Mouse (Mus musculus): ENCODE measurements around the gene Homer1.

Homer1 gene

DNA sequence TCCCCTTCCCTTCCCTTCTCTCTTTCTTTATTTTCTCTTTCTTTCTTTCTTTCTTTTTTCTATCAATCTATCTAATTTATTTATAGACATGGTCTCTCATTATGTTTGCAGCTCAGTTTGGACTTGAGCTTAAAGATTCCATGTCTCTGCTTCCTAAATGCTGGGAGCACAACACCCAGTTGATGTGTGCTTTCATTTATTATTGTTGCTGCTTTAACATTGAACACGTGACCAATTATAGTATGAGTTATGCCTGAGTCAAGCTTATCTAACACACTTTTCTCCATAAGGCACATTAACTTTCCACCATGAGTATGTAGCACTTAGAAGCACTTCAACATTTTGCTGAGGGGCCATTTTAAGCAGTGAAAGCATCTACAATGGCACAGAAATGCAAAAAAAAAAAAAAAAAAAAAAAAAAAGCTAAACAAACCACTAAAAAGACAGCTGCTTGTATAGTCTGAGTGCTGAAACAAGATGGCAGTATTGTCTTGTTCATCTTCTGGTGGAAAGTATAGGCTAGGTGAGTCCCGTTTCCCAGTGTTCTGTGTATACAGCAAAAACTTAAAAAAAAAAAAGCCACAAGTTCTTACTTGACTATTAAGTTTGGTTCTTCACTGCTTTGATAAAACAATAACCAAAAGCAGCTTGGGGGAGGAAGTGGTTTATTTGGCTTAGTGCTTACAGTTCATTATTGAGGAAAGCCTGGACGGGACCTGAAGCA, 41.3 kb downstream of the Homer1 start:
- no peak for DNase-seq

DNA sequence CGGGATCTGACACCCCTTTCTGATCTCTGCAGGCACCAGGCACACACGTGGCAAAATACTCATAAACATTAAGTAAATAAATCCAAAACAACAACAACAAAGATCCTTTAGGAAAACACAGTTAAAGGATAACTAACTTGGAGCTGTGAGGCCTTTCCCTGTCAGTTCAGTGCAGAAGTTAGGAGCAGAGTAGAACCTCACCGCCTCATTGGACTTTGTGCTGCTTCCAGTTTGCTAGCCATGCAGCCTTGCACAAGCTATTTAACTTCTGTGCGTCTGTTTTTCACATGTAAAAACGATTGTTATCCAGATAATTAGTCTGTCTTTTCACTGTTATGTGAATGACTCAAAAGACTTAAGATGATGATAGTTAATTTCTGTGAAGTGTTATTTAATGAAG, 43.2 kb downstream of the Homer1 start:
- no peak for DNase-seq

DNA sequence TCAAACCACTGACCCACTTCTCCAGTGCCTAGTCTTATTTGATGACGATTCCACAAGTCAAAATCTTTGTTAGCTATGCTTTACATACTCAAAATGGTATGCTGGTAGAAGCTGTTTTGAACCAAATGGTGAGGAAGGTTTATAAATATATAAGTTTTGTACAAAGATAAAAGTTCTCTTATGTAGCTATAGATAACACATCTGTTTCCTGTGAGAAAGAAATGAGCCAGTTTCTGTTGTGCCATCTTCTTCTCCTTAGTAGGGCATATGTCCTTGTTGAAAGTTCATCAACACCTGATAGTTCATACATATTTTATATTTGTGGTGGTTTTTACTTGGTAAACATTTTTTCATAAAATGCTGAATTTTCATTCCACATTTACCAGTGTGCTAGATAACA, 45.0 kb downstream of the Homer1 start:
- DNase-seq, result no peak

DNA sequence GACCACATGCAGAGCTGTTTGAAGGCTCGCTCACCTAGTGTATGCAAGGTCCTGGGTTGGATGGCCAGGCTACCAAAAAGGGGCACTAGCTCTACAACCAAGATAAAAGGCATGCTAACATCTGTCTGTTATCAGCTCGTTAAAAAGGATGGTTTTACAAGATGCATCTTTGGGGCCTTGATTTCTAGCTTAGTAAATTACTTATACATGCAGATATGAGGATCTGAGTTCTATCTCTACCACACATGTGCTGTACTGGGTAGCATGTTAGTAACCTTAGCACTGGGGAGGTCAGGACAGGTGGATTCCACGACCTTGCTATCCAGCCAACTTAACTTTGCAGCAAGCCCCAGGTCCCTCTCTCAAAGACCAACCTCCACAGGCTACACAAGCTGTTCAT, 46.4 kb downstream of the Homer1 start:
- DNase-seq, result no peak

- DNase-seq, result no peak
Measured at GRCm38 (mm10) chr13:93352030-93352429, 52.6 kb downstream of the Homer1 start.

- DNase-seq, result no peak
Measured at GRCm38 (mm10) chr13:93354420-93355278, 55.2 kb downstream of the Homer1 start.

GRCm38 (mm10) chr13:93355279-93355587, 55.8 kb downstream of the Homer1 start:
- no peak for DNase-seq

DNA sequence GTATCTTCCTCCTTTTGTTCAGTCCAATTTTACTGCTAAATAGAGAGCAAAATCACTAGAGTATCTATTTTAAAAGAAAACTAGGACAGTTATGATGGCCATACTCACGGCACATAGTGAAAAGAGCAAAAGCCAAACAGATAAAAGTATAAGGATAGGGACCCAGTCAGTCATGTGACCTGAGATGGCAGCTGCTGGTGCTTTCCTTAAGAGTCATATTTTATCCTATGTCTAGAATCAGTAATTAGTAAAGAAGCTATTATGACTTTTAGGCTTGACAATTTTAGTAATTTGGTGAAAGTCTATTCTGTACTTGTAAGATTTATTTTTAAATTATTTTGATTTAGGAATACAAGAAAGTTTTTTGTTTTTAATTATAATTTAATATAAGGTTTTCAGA, 59.1 kb downstream of the Homer1 start:
- no peak for DNase-seq

DNA sequence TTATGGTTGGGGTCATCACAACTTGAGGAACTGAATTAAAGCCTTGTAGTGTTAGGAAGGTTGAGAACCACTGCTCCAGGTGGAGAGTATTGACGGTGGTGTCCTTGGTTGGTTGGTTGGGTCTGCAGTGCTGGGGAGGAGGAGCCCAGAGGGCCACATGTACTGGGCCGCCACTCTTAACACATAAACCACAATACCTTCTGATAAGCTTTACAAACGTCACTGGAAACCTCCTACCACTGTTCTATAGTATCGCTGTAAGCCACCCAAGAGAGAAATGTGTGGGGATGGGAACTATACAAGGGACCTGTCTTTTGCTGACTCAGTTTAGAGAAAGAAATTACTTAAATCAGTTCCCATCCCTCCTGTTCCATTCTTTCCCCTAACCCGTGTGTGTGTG, 68.1 kb downstream of the Homer1 start:
- no peak for DNase-seq

- DNase-seq, result no peak
Measured at GRCm38 (mm10) chr13:93368812-93369584, 69.6 kb downstream of the Homer1 start.

GRCm38 (mm10) chr13:93374457-93374856, 75.0 kb downstream of the Homer1 start:
- DNase-seq, result no peak

DNA sequence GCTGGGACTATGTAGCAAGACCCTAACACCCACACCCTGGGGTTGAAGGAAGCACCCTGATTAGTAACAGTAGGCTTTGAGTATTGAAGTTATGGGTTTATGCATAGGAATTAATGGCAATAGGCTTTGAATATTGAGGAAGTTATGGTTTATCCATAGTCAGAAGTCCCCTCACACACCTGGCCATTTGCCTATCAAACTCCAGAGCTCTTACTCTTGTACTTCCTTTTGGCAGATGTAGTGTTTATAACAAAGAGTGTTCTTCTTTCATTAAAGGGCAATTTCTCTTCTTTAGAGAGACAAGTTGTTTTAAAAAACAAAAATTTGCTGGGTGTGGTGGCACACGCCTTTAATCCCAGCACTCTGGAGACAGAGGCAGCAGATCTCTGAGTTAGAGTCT, 79.1 kb downstream of the Homer1 start:
- no peak for DNase-seq

GRCm38 (mm10) chr13:93380399-93381063, 81.1 kb downstream of the Homer1 start:
- no peak for DNase-seq

- DNase-seq, result no peak
Measured at GRCm38 (mm10) chr13:93381301-93381700, 81.9 kb downstream of the Homer1 start.

- no peak for DNase-seq
Measured at GRCm38 (mm10) chr13:93383092-93383491, 83.7 kb downstream of the Homer1 start.

- DNase-seq, result no peak
Measured at GRCm38 (mm10) chr13:93383620-93384019, 84.2 kb downstream of the Homer1 start.

GRCm38 (mm10) chr13:93384481-93384880, 85.0 kb downstream of the Homer1 start:
- no peak for DNase-seq

DNA sequence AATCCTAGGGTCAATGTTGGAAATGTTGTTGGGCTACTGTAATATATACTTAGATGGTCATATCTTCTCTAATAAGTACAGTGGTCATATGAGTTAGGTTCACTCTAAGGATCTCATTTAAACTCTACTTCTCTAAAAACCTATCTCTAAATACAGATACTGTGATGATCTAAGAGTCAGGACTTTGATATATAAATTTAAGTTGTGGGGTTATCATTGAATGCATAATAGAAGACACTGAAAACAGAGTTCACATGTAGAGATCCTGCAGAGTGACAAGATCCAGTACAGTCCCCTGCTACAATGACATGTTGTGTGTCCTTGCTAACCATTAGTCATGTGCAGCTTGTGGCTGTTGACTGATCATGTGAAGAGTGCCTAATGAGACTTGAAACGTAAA, 85.7 kb downstream of the Homer1 start:
- DNase-seq, result no peak

- DNase-seq, result no peak
Measured at GRCm38 (mm10) chr13:93387440-93387839, 88.0 kb downstream of the Homer1 start.

DNA sequence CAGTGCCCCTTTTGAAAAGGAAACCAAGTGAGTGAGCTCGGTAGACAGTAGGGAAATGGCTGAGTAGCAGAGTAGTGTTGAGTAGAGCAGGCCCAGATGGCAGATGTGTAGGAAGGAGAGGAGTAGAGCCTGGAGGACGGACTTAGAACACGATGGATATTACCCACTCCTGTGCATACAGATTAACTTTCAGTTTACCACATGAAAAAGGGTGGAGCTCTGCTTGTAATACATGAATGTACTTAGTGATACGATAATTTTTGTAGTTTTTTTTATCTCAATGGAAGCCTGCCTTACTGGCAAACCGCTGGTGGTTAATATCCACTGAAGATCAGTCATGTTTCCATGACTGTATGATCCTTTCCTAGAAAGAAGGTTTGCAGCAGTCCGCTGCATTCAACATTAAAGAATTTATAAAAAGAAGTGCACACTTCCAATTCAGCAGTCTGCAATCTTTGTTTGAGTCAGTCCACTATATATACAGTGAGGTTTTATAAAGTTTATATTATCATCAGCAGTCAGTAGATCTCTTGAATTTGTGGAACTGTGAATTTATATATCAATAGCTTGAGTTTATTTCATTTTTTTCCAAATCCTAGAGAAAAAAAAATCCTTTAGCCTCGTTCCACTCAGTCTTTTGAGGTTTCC, 89.3 kb downstream of the Homer1 start:
- DNase-seq, result no peak

GRCm38 (mm10) chr13:93389242-93389625, 89.8 kb downstream of the Homer1 start:
- no peak for DNase-seq

- no peak for DNase-seq
Measured at GRCm38 (mm10) chr13:93399710-93400216, 100.3 kb downstream of the Homer1 start.
